Mouse (Mus musculus): Measurements from ENCODE around the gene Cbfa2t2.

GRCm38 (mm10) chr2:154398267-154398666, 38.0 kb upstream of the Cbfa2t2 start:
- TF ChIP-seq CTCF (IDR thresholded peaks at IDR 0.05; ENCODE audit: control insufficient read depth, insufficient read depth, insufficient replicate concordance, low read depth, low read length): no peak
- no peak for TF ChIP-seq POLR2A (IDR thresholded peaks at IDR 0.05; ENCODE audit: control insufficient read depth, low read depth, low read length)

Measured in testis, adult 2 months (tissue).